Mouse (Mus musculus) myocyte (in vitro differentiated cells): Measurements from ENCODE around the gene Sgsm2.

Experiments
- POLR2A ChIP-seq: IDR thresholded peaks from one replicate; pipeline ENCODE4 v1.6.1; 2011; ENCODE audit warnings: low read depth, mild to moderate bottlenecking, control low read depth, moderate library complexity; ENCODE audit not compliant: insufficient read length
- POLR2AphosphoS2 ChIP-seq: IDR thresholded peaks from one replicate; pipeline ENCODE4 v1.6.1; 2011; ENCODE audit warnings: low read depth, control low read depth; ENCODE audit not compliant: insufficient read length

DNA sequence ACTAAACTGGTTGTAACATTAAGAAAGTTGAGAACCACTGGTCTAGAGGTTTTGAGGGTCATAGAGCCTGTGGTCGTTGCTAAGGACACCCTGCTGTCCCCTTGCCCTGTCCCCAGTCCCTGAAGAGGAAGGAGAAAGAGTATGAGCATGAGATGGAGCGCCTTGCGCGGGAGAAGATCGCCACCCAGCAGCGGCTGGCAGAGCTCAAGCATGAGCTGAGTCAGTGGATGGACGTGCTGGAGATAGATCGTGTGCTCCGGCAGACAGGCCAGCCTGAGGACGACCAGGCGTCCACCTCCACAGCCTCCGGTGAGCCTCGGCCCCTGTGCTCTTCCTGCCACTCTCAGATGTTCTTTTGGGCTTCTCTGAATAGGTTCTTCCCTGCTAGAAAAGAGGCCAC, 54.8 kb downstream of the Sgsm2 start:
- TF ChIP-seq POLR2AphosphoS2 (no peak), POLR2A (no peak)
